Mouse (Mus musculus) small intestine, adult 2 months (tissue): ENCODE measurements at regions not wholly inside any gene's neighbourhood (a gene's known extent, or its start where the extent isn't known, plus 50 kb on each side); places are given as distances from the start of the nearest gene placed in this dataset.

Experiments
- CTCF ChIP-seq: fragments of 200-500 bp; IDR thresholded peaks from 2 replicates; pipeline ENCODE4 v1.5.1; 2012; ENCODE audit warnings: low read depth, mild to moderate bottlenecking, control low read depth, inconsistent platforms, low read length, moderate library complexity, mixed read lengths; ENCODE audit not compliant: insufficient replicate concordance, insufficient read length; ENCODE audit errors: extremely low read depth
- POLR2A ChIP-seq: fragments of 200-500 bp; IDR thresholded peaks from 2 replicates; pipeline ENCODE4 v1.6.1; 2012; ENCODE audit warnings: low read depth, mild to moderate bottlenecking, control low read depth, inconsistent platforms, low read length, moderate library complexity

- TF ChIP-seq CTCF (no peak), POLR2A (no peak)
Observed at GRCm38 (mm10) chr17:4445606-4446005, 548.5 kb upstream of the Arid1b start.
